8 mouse cellular contexts compared by ENCODE assay signal in genomic region chr6:47812271-47812915, GRCm38 (mm10). TPM values are rescaled to one million over a fixed set of nuclear protein-coding genes. Genes with fewer than 3 reads are reported as not detected.
A peak's percentile ranks its signal among the peaks of the same experiment; 100 is the strongest.
DNase-seq lines count a peak whose midpoint lies in the region; ATAC-seq and TF ChIP-seq lines count a peak whose summit lies in the region.

No protein-coding gene starts in this region.

- peak overlapping the region; percentile 8; the same call in 1 of the 2 replicates for H3K27ac ChIP-seq in kidney, adult 2 months (ENCODE audit: insufficient read depth, low read depth, low read length)
- peak overlapping the region; percentile 76 for H3K27ac ChIP-seq in MEL (ENCODE audit: control insufficient read depth, low read depth, low read length)
- H3K27ac ChIP-seq in heart, postnatal 0 days (ENCODE audit: low read depth) = peak overlapping the region; percentile 69
- H3K27ac ChIP-seq in midbrain, embryonic 11.5 days (ENCODE audit: low read depth, low read length) = peak overlapping the region; percentile 84

- no peak for TF ChIP-seq POLR2A in kidney, adult 2 months (IDR thresholded peaks at IDR 0.05; ENCODE audit: low read depth, low read length)
- TF ChIP-seq POLR2A in MEL (IDR thresholded peaks at IDR 0.05; ENCODE audit: control insufficient read depth in 1 of 2, insufficient read depth in 1 of 2, low read depth in 1 of 2, low read length in 2 of 2, poor library complexity in 1 of 2) = no peak

- H3K36me3 ChIP-seq in kidney, adult 2 months (ENCODE audit: control insufficient read depth, insufficient read depth, low read length) = no peaks in the 10 kb centered on the region; the same call in 1 of the 2 replicates
- H3K36me3 ChIP-seq in MEL (ENCODE audit: control insufficient read depth in 1 of 2, insufficient read depth in 2 of 2, low read length in 2 of 2) = peaks cover 2 to 20% of the 10 kb centered on the region in 2 experiments
- no peaks in the 10 kb centered on the region for H3K36me3 ChIP-seq in heart, postnatal 0 days (replicated peaks; ENCODE audit: control insufficient read depth, insufficient read depth, low read length)
- peaks cover 2% of the 10 kb centered on the region; the same call in 1 of the 2 replicates for H3K36me3 ChIP-seq in midbrain, embryonic 11.5 days (ENCODE audit: control insufficient read depth, insufficient read depth, low read length)

- H3K27me3 ChIP-seq in kidney, adult 2 months (replicated peaks; ENCODE audit: control insufficient read depth, insufficient read depth, low read length) = no peaks in the 10 kb centered on the region
- no peaks in the 10 kb centered on the region for H3K27me3 ChIP-seq in MEL (ENCODE audit: control insufficient read depth in 1 of 2, insufficient read depth in 2 of 2, low read length in 2 of 2)
- no peaks in the 10 kb centered on the region for H3K27me3 ChIP-seq in heart, postnatal 0 days (ENCODE audit: control insufficient read depth, insufficient read depth, low read length)
- H3K27me3 ChIP-seq in midbrain, embryonic 11.5 days (ENCODE audit: control insufficient read depth, insufficient read depth, low read length) = no peaks in the 10 kb centered on the region

- TF ChIP-seq RAD21 in MEL (IDR thresholded peaks at IDR 0.05; ENCODE audit: low read depth, low read length) = no peak

- no peak for ATAC-seq in heart, postnatal 0 days (ENCODE audit: insufficient read depth, low read depth)
- ATAC-seq in midbrain, embryonic 11.5 days (ENCODE audit: low FRiP score) = no peak

- H3K9ac ChIP-seq in MEL (ENCODE audit: control insufficient read depth, low read depth, low read length, poor library complexity, severe bottlenecking) = peak overlapping the region; percentile 79
- peak overlapping the region; percentile 60 for H3K9ac ChIP-seq in heart, postnatal 0 days (replicated peaks; ENCODE audit: low read depth, low read length)
- H3K9ac ChIP-seq in midbrain, embryonic 11.5 days (ENCODE audit: low read length) = peak overlapping the region; percentile 95

- under 1% methylated on average over 17 of the region's 17 CpGs for WGBS in kidney, adult 2 months
- 1% methylated on average over 17 of the region's 17 CpGs for WGBS in heart, postnatal 0 days
- under 1% methylated on average over 17 of the region's 17 CpGs for WGBS in midbrain, embryonic 11.5 days

- peaks cover 43% of the 10 kb centered on the region for H3K79me2 ChIP-seq in MEL (ENCODE audit: control insufficient read depth, insufficient read depth, low read length, poor library complexity)

- DNase-seq in kidney, adult 2 months = peak; percentile 42
- DNase-seq in kidney, postnatal 10 days = no peak
- DNase-seq in MEL (ENCODE audit: low read depth, low spot score) = peak; percentile 59
- DNase-seq in heart, postnatal 0 days (ENCODE audit: low spot score) = no peak
- peak; percentile 89 for DNase-seq in midbrain, embryonic 11.5 days (ENCODE audit: low spot score, missing footprints)
- no peak for DNase-seq in layer of hippocampus, postnatal 14 days (ENCODE audit: low spot score in 2 of 2)
- DNase-seq in testis, postnatal 14 days (ENCODE audit: low spot score) = no peak
- DNase-seq in adrenal gland, adult 2 months = no peak

- TF ChIP-seq CTCF in kidney, adult 2 months (conservative IDR thresholded peaks at IDR 0.05; ENCODE audit: insufficient read depth, insufficient read length, low read depth, low read length) = no peak
- TF ChIP-seq CTCF in MEL (IDR thresholded peaks at IDR 0.05 in 2 of 3, conservative IDR thresholded peaks at IDR 0.05 in 1 of 3; ENCODE audit: control insufficient read depth in 1 of 3, insufficient read depth in 1 of 3, low read depth in 2 of 3, low read length in 3 of 3, poor library complexity in 1 of 3, severe bottlenecking in 1 of 3) = no peak
- TF ChIP-seq CTCF in heart, postnatal 0 days (IDR thresholded peaks at IDR 0.05; ENCODE audit: low read depth) = no peak

- H3K9me3 ChIP-seq in MEL (replicated peaks; ENCODE audit: insufficient read depth, low read length) = no peaks in the 10 kb centered on the region
- H3K9me3 ChIP-seq in heart, postnatal 0 days (replicated peaks; ENCODE audit: control insufficient read depth, low read length) = no peaks in the 10 kb centered on the region
- H3K9me3 ChIP-seq in midbrain, embryonic 11.5 days (ENCODE audit: control insufficient read depth, low read length) = no peaks in the 10 kb centered on the region

- H3K4me1 ChIP-seq in kidney, adult 2 months (ENCODE audit: control insufficient read depth, insufficient read depth, low read length) = peaks cover 11% of the 10 kb centered on the region; the same call in 1 of the 2 replicates
- H3K4me1 ChIP-seq in MEL (ENCODE audit: control insufficient read depth in 1 of 2, insufficient read depth in 2 of 2, low read length in 2 of 2) = peaks cover 0 to 12% of the 10 kb centered on the region in 2 experiments
- H3K4me1 ChIP-seq in heart, postnatal 0 days (ENCODE audit: control insufficient read depth, insufficient read depth) = peaks cover 21% of the 10 kb centered on the region
- peaks cover 16% of the 10 kb centered on the region for H3K4me1 ChIP-seq in midbrain, embryonic 11.5 days (ENCODE audit: control insufficient read depth, insufficient read depth, low read length)

- H3K4me2 ChIP-seq in heart, postnatal 0 days (ENCODE audit: low read depth, low read length) = peak overlapping the region; percentile 70
- peak overlapping the region; percentile 60 for H3K4me2 ChIP-seq in midbrain, embryonic 11.5 days

- peak overlapping the region; percentile 75 for H3K4me3 ChIP-seq in kidney, adult 2 months (ENCODE audit: insufficient read depth, low read depth, low read length)
- peak overlapping the region; percentile 74 to 82 for H3K4me3 ChIP-seq in MEL (ENCODE audit: control insufficient read depth in 1 of 2, insufficient read depth in 1 of 2, low read depth in 2 of 2, low read length in 2 of 2)
- peak overlapping the region; percentile 57 for H3K4me3 ChIP-seq in heart, postnatal 0 days (ENCODE audit: low read depth, low read length)
- H3K4me3 ChIP-seq in midbrain, embryonic 11.5 days (ENCODE audit: low read depth, low read length) = peak overlapping the region; percentile 73

- 0 out of 4 replicates have a peak, but pooled peaks of 1 of the 2 experiments have one; percentile 16 for TF ChIP-seq EP300 in MEL (IDR thresholded peaks at IDR 0.05; ENCODE audit: low read depth in 1 of 2, low read length in 2 of 2)
- TF ChIP-seq EP300 in heart, postnatal 0 days (IDR thresholded peaks at IDR 0.05; ENCODE audit: low read depth) = no peak

TF ChIP-seq in MEL, 35 proteins besides CTCF, POLR2A, EP300 and RAD21:
- TF ChIP-seq MYC (IDR thresholded peaks at IDR 0.05; ENCODE audit: low read depth, low read length) (peak; percentile 28; the same call in 1 of the 2 replicates), ETS1 (IDR thresholded peaks at IDR 0.05; ENCODE audit: low read depth, low read length) (no peak), MEF2A (IDR thresholded peaks at IDR 0.05; ENCODE audit: extremely low read depth, insufficient replicate concordance, low read depth, low read length, poor library complexity, severe bottlenecking) (no peak), MAFK (IDR thresholded peaks at IDR 0.05; ENCODE audit: borderline replicate concordance, low read depth, low read length) (no peak), CHD2 (IDR thresholded peaks at IDR 0.05; ENCODE audit: low read length) (no peak)

RNA-seq across cellular contexts. Expression of gene Pdia4, which starts 0.8 kb away (rescaled TPM):
- polyA plus RNA-seq in kidney, adult 2 months (2012; rRNA removed) = 38.9 and 44.0 TPM in 2 replicates
- total RNA-seq in MEL (2012; rRNA removed) = 95.0 and 112 TPM in 2 replicates
- polyA plus RNA-seq in MEL (2012; ENCODE audit: insufficient read depth in 1 of 2, insufficient read length in 2 of 2, low read depth in 1 of 2, low replicate concordance in 2 of 2, missing spikeins in 1 of 2) = 10 to 100 TPM in 1 of 2 experiments, not detected in 1; 91.4 TPM
- 36.0 and 45.1 TPM in 2 replicates for total RNA-seq in heart, postnatal 0 days (2014; rRNA removed; ENCODE audit: low replicate concordance)
- polyA plus RNA-seq in heart, postnatal 0 days (2015; fragmentation: Nextera tagmentation; extraction: Ambion mirVana) = 51.4 and 66.0 TPM in 2 replicates
- polyA plus RNA-seq in midbrain, embryonic 11.5 days (2014; fragmentation: Nextera tagmentation; extraction: Ambion mirVana) = 258 and 263 TPM in 2 replicates
- total RNA-seq in layer of hippocampus, postnatal 14 days (2021) = 10 to 100 TPM; 53.0 to 73.0 TPM
- 100 to 1,000 TPM in 1 of 2 experiments, 10 to 100 TPM in 1; 93.2 to 114 TPM for total RNA-seq in adrenal gland, adult 2 months (2021)
- 7.9 and 8.7 TPM in 2 replicates for polyA plus RNA-seq in adrenal gland, adult 2 months (2012; rRNA removed)

RNA-seq across cellular contexts. Expression of gene Zfp786, which starts 18.3 kb away (rescaled TPM):
- polyA plus RNA-seq in kidney, adult 2 months (2012; rRNA removed) = 0.19 and 0.37 TPM in 2 replicates
- 1.2 and 2.0 TPM in 2 replicates for total RNA-seq in MEL (2012; rRNA removed)
- 1 to 10 TPM in 1 of 2 experiments, not detected in 1; 1.3 TPM for polyA plus RNA-seq in MEL (2012; ENCODE audit: insufficient read depth in 1 of 2, insufficient read length in 2 of 2, low read depth in 1 of 2, low replicate concordance in 2 of 2, missing spikeins in 1 of 2)
- total RNA-seq in heart, postnatal 0 days (2014; rRNA removed; ENCODE audit: low replicate concordance) = 0.69 TPM in 1 of 2 replicates, not detected in the other
- polyA plus RNA-seq in heart, postnatal 0 days (2015; fragmentation: Nextera tagmentation; extraction: Ambion mirVana) = 0.70 and 0.85 TPM in 2 replicates
- polyA plus RNA-seq in midbrain, embryonic 11.5 days (2014; fragmentation: Nextera tagmentation; extraction: Ambion mirVana) = 7.0 and 8.1 TPM in 2 replicates
- total RNA-seq in layer of hippocampus, postnatal 14 days (2021) = 1 to 10 TPM; 5.1 to 5.5 TPM
- under 1 TPM; 0.78 to 0.93 TPM for total RNA-seq in adrenal gland, adult 2 months (2021)
- 0.30 and 0.37 TPM in 2 replicates for polyA plus RNA-seq in adrenal gland, adult 2 months (2012; rRNA removed)

RNA-seq across cellular contexts. Expression of gene Zfp398, which starts 23.1 kb away (rescaled TPM):
- 7.2 and 9.0 TPM in 2 replicates for polyA plus RNA-seq in kidney, adult 2 months (2012; rRNA removed)
- 4.2 and 4.7 TPM in 2 replicates for total RNA-seq in MEL (2012; rRNA removed)
- polyA plus RNA-seq in MEL (2012; ENCODE audit: insufficient read depth in 1 of 2, insufficient read length in 2 of 2, low read depth in 1 of 2, low replicate concordance in 2 of 2, missing spikeins in 1 of 2) = 1 to 10 TPM in 1 of 2 experiments, not detected in 1; 9.5 TPM
- total RNA-seq in heart, postnatal 0 days (2014; rRNA removed; ENCODE audit: low replicate concordance) = 6.7 and 9.1 TPM in 2 replicates
- 2.9 and 3.0 TPM in 2 replicates for polyA plus RNA-seq in heart, postnatal 0 days (2015; fragmentation: Nextera tagmentation; extraction: Ambion mirVana)
- polyA plus RNA-seq in midbrain, embryonic 11.5 days (2014; fragmentation: Nextera tagmentation; extraction: Ambion mirVana) = 7.6 and 8.3 TPM in 2 replicates
- 10 to 100 TPM; 19.1 to 21.0 TPM for total RNA-seq in layer of hippocampus, postnatal 14 days (2021)
- 10 to 100 TPM; 10.5 to 12.1 TPM for total RNA-seq in adrenal gland, adult 2 months (2021)
- 11.7 and 13.4 TPM in 2 replicates for polyA plus RNA-seq in adrenal gland, adult 2 months (2012; rRNA removed)

Comparison
In these comparisons a context has a peak if more than half of its experiments do, and no peak if none do; other contexts are left out.
1. DNase-seq: peak in kidney, adult 2 months (single experiment), MEL (single experiment) and midbrain, embryonic 11.5 days (single experiment); none in kidney, postnatal 10 days (single experiment), heart, postnatal 0 days (single experiment), layer of hippocampus, postnatal 14 days (0 of 2), testis, postnatal 14 days (single experiment) and adrenal gland, adult 2 months (single experiment).
2. H3K27ac ChIP-seq: peak in every context shown above with its lines; median percentile 84 in midbrain, embryonic 11.5 days; 76 in MEL; 69 in heart, postnatal 0 days; 8 in kidney, adult 2 months.
3. Peak in every context shown above with its lines, with median percentiles within 50 percentile points of each other: H3K4me3 ChIP-seq and H3K9ac ChIP-seq.